Mouse (Mus musculus) limb, embryonic 11.5 days (tissue): ENCODE measurements around the gene Sprr1a. TPM values are rescaled to one million over a fixed set of nuclear protein-coding genes. Genes with fewer than 3 reads are reported as not detected.
"Not testable (repeated sequence)": the region's sequence is repeated elsewhere in the genome, so short reads cannot be mapped to it uniquely, and the experiment has no call there.

Experiments used
- ATAC-seq: fragments of 200-750 bp; cut with Nextera tagmentation; 2 replicates; pipeline ENCODE4 v1.8.0; 2017; ENCODE audit warnings: low read depth; ENCODE audit not compliant: insufficient number of reproducible peaks, low FRiP score, low TSS enrichment
- DNase-seq: peaks from one replicate; pipeline ENCODE4 v3.0.0-alpha.2; 2015; ENCODE audit warnings: low spot score
- H3K27ac ChIP-seq: fragments of 300-500 bp; sonication (generic); replicated peaks from 2 replicates; pipeline ENCODE4 v1.5.1; 2014; ENCODE audit warnings: low read depth, mild to moderate bottlenecking, low read length
- H3K27me3 ChIP-seq: fragments of 300-500 bp; sonication (generic); 2 replicates; pipeline ENCODE4 v1.6.1; 2014; ENCODE audit warnings: mild to moderate bottlenecking, low read length, mixed read lengths; ENCODE audit not compliant: control insufficient read depth, insufficient read depth
- H3K36me3 ChIP-seq: fragments of 300-500 bp; sonication (generic); 2 replicates; pipeline ENCODE4 v1.6.1; 2014; ENCODE audit warnings: mild to moderate bottlenecking, low read length, moderate library complexity, mixed read lengths; ENCODE audit not compliant: control insufficient read depth, insufficient read depth
- H3K4me1 ChIP-seq: fragments of 300-500 bp; sonication (generic); 2 replicates; pipeline ENCODE4 v1.6.1; 2014; ENCODE audit warnings: low read length, mixed read lengths; ENCODE audit not compliant: control insufficient read depth, insufficient read depth
- H3K4me2 ChIP-seq: fragments of 300-500 bp; sonication (generic); 2 replicates; pipeline ENCODE4 v1.6.1; 2014; ENCODE audit warnings: low read depth, mild to moderate bottlenecking, moderate library complexity; ENCODE audit not compliant: severe bottlenecking
- H3K4me3 ChIP-seq: fragments of 300-500 bp; sonication (generic); 2 replicates; pipeline ENCODE4 v1.5.1; 2014; ENCODE audit warnings: low read depth, low read length
- H3K9ac ChIP-seq: fragments of 300-500 bp; sonication (generic); 2 replicates; pipeline ENCODE4 v1.6.1; 2014; ENCODE audit warnings: mild to moderate bottlenecking, low read length
- H3K9me3 ChIP-seq: fragments of 300-500 bp; sonication (generic); 2 replicates; pipeline ENCODE4 v1.6.1; 2016; ENCODE audit warnings: low read length; ENCODE audit not compliant: control insufficient read depth
- WGBS: fragments of 180-500 bp; shearing (Covaris S2); extraction: QIAGEN DNeasy Blood & Tissue Kit; methylation state at CpG from one replicate; pipeline ENCODE4 v1.1.7; 2014; 5-methylcytosine and 5-hydroxymethylcytosine counted together
- polyA plus RNA-seq: library from polyadenylated mRNA; unstranded; fragments of >200 nt; fragmentation: Nextera tagmentation; extraction: Ambion mirVana; gene quantifications from 2 replicates; pipeline ENCODE4 v1.2.1, GENCODE M21; 2014

Sprr1a gene
- polyA plus RNA-seq, result not detected in 2 replicates

GRCm38 (mm10) chr3:92485863-92486262, at the start of gene Sprr1a:
Gene Sprr1a, minus strand, starts transcription at chr3:92485895.
- Histone ChIP-seq H3K27me3 (no peaks in the 10 kb centered on the region), H3K4me2 (no peak within 1 kb of the TSS), H3K4me1 (no peaks in the 10 kb centered on the region), H3K4me3 (no peak within 1 kb of the TSS), H3K9me3 (no peaks in the 10 kb centered on the region), H3K27ac (no peak within 1 kb of the TSS), H3K9ac (no peak within 1 kb of the TSS), H3K36me3 (no peaks in the 10 kb centered on the region)
- DNase-seq, result no peak
- ATAC-seq, result no peak

GRCm38 (mm10) chr3:92534411-92534810, 48.7 kb upstream of the Sprr1a start, which contains the start of gene 2310046K23Rik:
Gene 2310046K23Rik, minus strand, starts transcription at chr3:92534511.
- no peak within 1 kb of the TSS for H3K27ac ChIP-seq
- DNase-seq (no peak), ATAC-seq (no peak)
- no peaks in the 10 kb centered on the region for H3K27me3 ChIP-seq
- H3K9ac ChIP-seq, result no peak within 1 kb of the TSS
- H3K9me3 ChIP-seq, result no peaks in the 10 kb centered on the region
- no peak within 1 kb of the TSS for H3K4me2 ChIP-seq
- 83% methylated on average over 3 of the region's 3 CpGs for WGBS
- H3K4me3 ChIP-seq, result no peak within 1 kb of the TSS
- no peaks in the 10 kb centered on the region for H3K4me1 ChIP-seq
- no peaks in the 10 kb centered on the region for H3K36me3 ChIP-seq

GRCm38 (mm10) chr3:92512325-92512724, 26.6 kb upstream of the Sprr1a start:
- Histone ChIP-seq H3K27me3 (no peaks in the 10 kb centered on the region), H3K4me1 (no peaks in the 10 kb centered on the region), H3K36me3 (no peaks in the 10 kb centered on the region), H3K4me3 (no peak overlapping the region), H3K9ac (no peak overlapping the region), H3K9me3 (no peaks in the 10 kb centered on the region), H3K4me2 (no peak overlapping the region), H3K27ac (no peak overlapping the region)
- ATAC-seq (no peak), DNase-seq (no peak)

- no peaks in the 10 kb centered on the region for H3K4me1 ChIP-seq
- ATAC-seq, result no peak
- H3K4me2 ChIP-seq, result no peak overlapping the region
- no peaks in the 10 kb centered on the region for H3K36me3 ChIP-seq
- no peak overlapping the region for H3K9ac ChIP-seq
- DNase-seq, result peak; percentile 30
- no peaks in the 10 kb centered on the region for H3K9me3 ChIP-seq
- H3K27ac ChIP-seq, result no peak overlapping the region
- no peaks in the 10 kb centered on the region for H3K27me3 ChIP-seq
- no peak overlapping the region for H3K4me3 ChIP-seq
Observed at GRCm38 (mm10) chr3:92510786-92511185, 25.1 kb upstream of the Sprr1a start.

GRCm38 (mm10) chr3:92508185-92508584, 22.5 kb upstream of the Sprr1a start:
- Histone ChIP-seq H3K27ac (no peak overlapping the region), H3K4me3 (no peak overlapping the region), H3K36me3 (no peaks in the 10 kb centered on the region), H3K4me1 (no peaks in the 10 kb centered on the region), H3K4me2 (no peak overlapping the region), H3K9me3 (no peaks in the 10 kb centered on the region), H3K9ac (no peak overlapping the region), H3K27me3 (no peaks in the 10 kb centered on the region)
- DNase-seq (no peak), ATAC-seq (no peak)
- WGBS, result 94% methylated on average over 1 of the region's 1 CpGs

- ATAC-seq (no peak), DNase-seq (no peak)
- H3K4me1 ChIP-seq, result no peaks in the 10 kb centered on the region
- no peak overlapping the region for H3K4me3 ChIP-seq
- H3K27ac ChIP-seq, result no peak overlapping the region
- H3K36me3 ChIP-seq, result no peaks in the 10 kb centered on the region
- no peak overlapping the region for H3K4me2 ChIP-seq
- H3K9me3 ChIP-seq, result no peaks in the 10 kb centered on the region
- H3K9ac ChIP-seq, result no peak overlapping the region
- H3K27me3 ChIP-seq, result no peaks in the 10 kb centered on the region
Observed at GRCm38 (mm10) chr3:92503528-92503927, 17.8 kb upstream of the Sprr1a start.

DNA sequence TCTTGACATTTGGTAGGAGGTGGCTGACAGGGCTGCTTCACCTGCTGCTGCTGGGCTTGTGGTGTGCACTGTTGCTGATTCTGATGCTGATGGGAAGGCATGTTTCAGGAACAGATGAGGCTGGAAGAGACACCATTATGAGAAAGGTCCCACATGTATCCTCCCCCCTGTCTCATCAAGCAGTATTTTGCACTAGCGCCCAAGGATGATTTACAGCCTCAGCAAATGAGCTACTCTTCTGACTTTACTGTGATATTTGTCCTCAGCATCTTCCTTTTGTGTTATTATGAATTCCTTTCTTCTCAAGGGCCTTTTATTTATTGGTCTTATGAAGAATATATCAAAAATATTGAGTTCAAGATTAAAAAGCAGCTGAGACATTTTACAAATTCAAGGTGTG, 14.7 kb upstream of the Sprr1a start, which contains the start of gene Sprr4:
Gene Sprr4, minus strand, starts transcription at position 101 of the 400 bp plus-strand sequence.
- H3K9ac ChIP-seq, result no peak within 1 kb of the TSS
- ATAC-seq (no peak), DNase-seq (no peak)
- no peak within 1 kb of the TSS for H3K4me2 ChIP-seq
- H3K36me3 ChIP-seq, result no peaks in the 10 kb centered on the region
- no peak within 1 kb of the TSS for H3K27ac ChIP-seq
- H3K9me3 ChIP-seq, result no peaks in the 10 kb centered on the region
- no peak within 1 kb of the TSS for H3K4me3 ChIP-seq
- WGBS, result 89% methylated on average over 1 of the region's 1 CpGs
- no peaks in the 10 kb centered on the region for H3K27me3 ChIP-seq
- H3K4me1 ChIP-seq, result no peaks in the 10 kb centered on the region

- not testable (repeated sequence) for ATAC-seq, H3K4me3 ChIP-seq, H3K27ac ChIP-seq, H3K27me3 ChIP-seq, H3K36me3 ChIP-seq, DNase-seq, H3K9ac ChIP-seq, H3K9me3 ChIP-seq, H3K4me2 ChIP-seq, H3K4me1 ChIP-seq
Observed at GRCm38 (mm10) chr3:92490262-92490661, 4.6 kb upstream of the Sprr1a start.

DNA sequence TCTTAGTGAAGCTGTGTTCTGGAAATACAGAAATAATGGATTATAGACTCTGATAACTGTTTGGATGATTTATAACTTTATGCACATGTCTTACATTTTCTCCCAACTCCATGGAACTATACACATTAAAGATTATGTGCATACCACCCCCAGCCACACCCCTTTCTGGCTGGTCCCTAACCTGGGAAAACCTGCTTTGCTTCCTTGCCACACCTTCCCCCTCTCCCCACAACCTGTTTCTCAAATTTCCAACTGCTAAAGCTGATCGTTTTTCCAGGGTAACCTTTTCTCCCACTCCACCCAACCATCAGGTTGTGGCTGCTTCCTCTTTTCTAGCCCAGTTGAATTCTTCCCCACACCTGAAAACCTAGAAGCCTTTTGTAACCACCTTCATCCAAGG, 612 bp upstream of the Sprr1a start:
- no peaks in the 10 kb centered on the region for H3K27me3 ChIP-seq
- H3K9ac ChIP-seq, result no peak overlapping the region
- H3K4me3 ChIP-seq, result no peak overlapping the region
- no peaks in the 10 kb centered on the region for H3K4me1 ChIP-seq
- H3K9me3 ChIP-seq, result no peaks in the 10 kb centered on the region
- H3K27ac ChIP-seq, result no peak overlapping the region
- no peak for DNase-seq
- 41% methylated on average over 1 of the region's 1 CpGs for WGBS
- H3K4me2 ChIP-seq, result no peak overlapping the region
- no peaks in the 10 kb centered on the region for H3K36me3 ChIP-seq
- ATAC-seq, result no peak
